Mouse (Mus musculus) lung, embryonic 15.5 days (tissue): ENCODE results near the gene Krtap26-1. TPM values are rescaled to one million over a fixed set of nuclear protein-coding genes. Genes with fewer than 3 reads are reported as not detected.
A peak's percentile ranks its signal among the peaks of the same experiment; 100 is the strongest.

Experiments
- ATAC-seq: fragments of 200-750 bp; cut with Nextera tagmentation; 2 replicates; pipeline ENCODE4 v1.8.0; 2017; ENCODE audit warnings: moderate number of reproducible peaks, borderline replicate concordance; ENCODE audit not compliant: low FRiP score, low TSS enrichment; ENCODE audit errors: extremely low read depth
- H3K27ac ChIP-seq: fragments of 300-500 bp; sonication (generic); 2 replicates; pipeline ENCODE4 v1.5.1; 2015; ENCODE audit warnings: moderate library complexity, mild to moderate bottlenecking, inconsistent platforms
- H3K27me3 ChIP-seq: fragments of 300-500 bp; sonication (generic); 2 replicates; pipeline ENCODE4 v1.6.1; 2015; ENCODE audit warnings: inconsistent platforms
- H3K36me3 ChIP-seq: fragments of 300-500 bp; sonication (generic); 2 replicates; pipeline ENCODE4 v1.6.1; 2015; ENCODE audit warnings: inconsistent platforms
- H3K4me1 ChIP-seq: fragments of 300-500 bp; sonication (generic); 2 replicates; pipeline ENCODE4 v1.6.1; 2015; ENCODE audit warnings: inconsistent platforms
- H3K4me2 ChIP-seq: fragments of 300-500 bp; sonication (generic); 2 replicates; pipeline ENCODE4 v1.6.1; 2015; ENCODE audit warnings: inconsistent platforms, mild to moderate bottlenecking, moderate library complexity
- H3K4me3 ChIP-seq: fragments of 300-500 bp; sonication (generic); 2 replicates; pipeline ENCODE4 v1.5.1; 2015; ENCODE audit warnings: mild to moderate bottlenecking, inconsistent platforms
- H3K9ac ChIP-seq: fragments of 300-500 bp; sonication (generic); 2 replicates; pipeline ENCODE4 v1.6.1; 2015; ENCODE audit warnings: inconsistent platforms
- H3K9me3 ChIP-seq: fragments of 300-500 bp; sonication (generic); 2 replicates; pipeline ENCODE4 v1.6.1; 2016; ENCODE audit warnings: inconsistent platforms
- WGBS: fragments of 180-500 bp; shearing (Covaris S2); methylation state at CpG from one replicate; pipeline ENCODE4 v1.1.7; 2015; 5-methylcytosine and 5-hydroxymethylcytosine counted together
- polyA plus RNA-seq: library from polyadenylated mRNA; unstranded; fragments of >200 nt; fragmentation: Nextera tagmentation; extraction: Ambion mirVana; gene quantifications from 2 replicates; pipeline ENCODE4 v1.2.1, GENCODE M21; 2015

Gene Krtap26-1
- not detected in 2 replicates for polyA plus RNA-seq

GRCm38 (mm10) chr16:88647358-88647846 lies at the start of gene Krtap26-1:
Gene Krtap26-1, minus strand, starts transcription at chr16:88647796.
- Histone ChIP-seq H3K36me3 (no peaks in the 10 kb centered on the region), H3K9me3 (no peaks in the 10 kb centered on the region), H3K27me3 (no peaks in the 10 kb centered on the region), H3K27ac (no peak within 1 kb of the TSS), H3K4me2 (no peak within 1 kb of the TSS), H3K4me1 (no peaks in the 10 kb centered on the region), H3K9ac (no peak within 1 kb of the TSS), H3K4me3 (no peak within 1 kb of the TSS)
- no peak for ATAC-seq
- 78% methylated on average over 10 of the region's 10 CpGs for WGBS

GRCm38 (mm10) chr16:88696256-88696655 lies 48.7 kb upstream of the Krtap26-1 start:
- WGBS, result 78% methylated on average over 4 of the region's 4 CpGs

GRCm38 (mm10) chr16:88681282-88681681 lies 33.7 kb upstream of the Krtap26-1 start:
- Histone ChIP-seq H3K4me3 (no peak overlapping the region), H3K36me3 (no peaks in the 10 kb centered on the region), H3K4me2 (no peak overlapping the region), H3K4me1 (no peaks in the 10 kb centered on the region), H3K9ac (no peak overlapping the region), H3K27me3 (no peaks in the 10 kb centered on the region), H3K27ac (no peak overlapping the region), H3K9me3 (no peaks in the 10 kb centered on the region)
- WGBS, result 60% methylated on average over 2 of the region's 2 CpGs
- no peak for ATAC-seq

More at GRCm38 (mm10) chr16:88696256-88696655, 48.7 kb upstream of the Krtap26-1 start:
- no peaks in the 10 kb centered on the region for H3K36me3 ChIP-seq
- H3K9me3 ChIP-seq, result no peaks in the 10 kb centered on the region
- H3K9ac ChIP-seq, result no peak overlapping the region
- ATAC-seq, result no peak
- no peak overlapping the region for H3K4me2 ChIP-seq
- H3K4me3 ChIP-seq, result no peak overlapping the region
- H3K4me1 ChIP-seq, result no peaks in the 10 kb centered on the region
- H3K27ac ChIP-seq, result no peak overlapping the region
- H3K27me3 ChIP-seq, result no peaks in the 10 kb centered on the region

GRCm38 (mm10) chr16:88679099-88679498 lies 31.5 kb upstream of the Krtap26-1 start:
- no peaks in the 10 kb centered on the region for H3K4me1 ChIP-seq
- H3K4me2 ChIP-seq, result no peak overlapping the region
- no peaks in the 10 kb centered on the region for H3K27me3 ChIP-seq
- no peak overlapping the region for H3K27ac ChIP-seq
- no peak overlapping the region for H3K4me3 ChIP-seq
- H3K9me3 ChIP-seq, result no peaks in the 10 kb centered on the region
- WGBS, result 81% methylated on average over 6 of the region's 6 CpGs
- no peaks in the 10 kb centered on the region for H3K36me3 ChIP-seq
- no peak overlapping the region for H3K9ac ChIP-seq
- ATAC-seq, result no peak

GRCm38 (mm10) chr16:88671571-88671970 lies 24.0 kb upstream of the Krtap26-1 start, which contains the start of gene Krtap27-1:
Gene Krtap27-1, minus strand, starts transcription at chr16:88671671.
- Histone ChIP-seq H3K9me3 (no peaks in the 10 kb centered on the region), H3K4me3 (no peak within 1 kb of the TSS), H3K27me3 (no peaks in the 10 kb centered on the region), H3K27ac (no peak within 1 kb of the TSS), H3K36me3 (no peaks in the 10 kb centered on the region), H3K4me2 (no peak within 1 kb of the TSS), H3K4me1 (no peaks in the 10 kb centered on the region), H3K9ac (no peak within 1 kb of the TSS)
- 85% methylated on average over 4 of the region's 4 CpGs for WGBS
- ATAC-seq, result no peak

- Histone ChIP-seq H3K27ac (no peak overlapping the region), H3K4me2 (no peak overlapping the region), H3K9me3 (no peaks in the 10 kb centered on the region), H3K9ac (no peak overlapping the region), H3K27me3 (no peaks in the 10 kb centered on the region), H3K36me3 (no peaks in the 10 kb centered on the region), H3K4me1 (0 out of 2 replicates have a peak, but pooled peaks cover 4% of the 10 kb centered on the region), H3K4me3 (no peak overlapping the region)
- peak; percentile 39 for ATAC-seq
- WGBS, result 32% methylated on average over 1 of the region's 1 CpGs
Measured at GRCm38 (mm10) chr16:88657426-88657825, 9.8 kb upstream of the Krtap26-1 start.

- Histone ChIP-seq H3K36me3 (no peaks in the 10 kb centered on the region), H3K4me1 (no peaks in the 10 kb centered on the region), H3K9me3 (no peaks in the 10 kb centered on the region), H3K4me3 (no peak overlapping the region), H3K9ac (no peak overlapping the region), H3K27ac (no peak overlapping the region), H3K4me2 (no peak overlapping the region), H3K27me3 (no peaks in the 10 kb centered on the region)
- no peak for ATAC-seq
- WGBS, result 36% methylated on average over 2 of the region's 2 CpGs
Measured at GRCm38 (mm10) chr16:88651952-88652351, 4.4 kb upstream of the Krtap26-1 start.

GRCm38 (mm10) chr16:88651082-88651481 lies 3.5 kb upstream of the Krtap26-1 start:
- no peaks in the 10 kb centered on the region for H3K36me3 ChIP-seq
- 45% methylated on average over 1 of the region's 1 CpGs for WGBS
- no peaks in the 10 kb centered on the region for H3K27me3 ChIP-seq
- no peak overlapping the region for H3K4me2 ChIP-seq
- no peaks in the 10 kb centered on the region for H3K4me1 ChIP-seq
- no peak overlapping the region for H3K9ac ChIP-seq
- H3K27ac ChIP-seq, result no peak overlapping the region
- no peak for ATAC-seq
- no peaks in the 10 kb centered on the region for H3K9me3 ChIP-seq
- no peak overlapping the region for H3K4me3 ChIP-seq

- Histone ChIP-seq H3K27me3 (no peaks in the 10 kb centered on the region), H3K36me3 (no peaks in the 10 kb centered on the region), H3K27ac (no peak overlapping the region), H3K4me2 (no peak overlapping the region), H3K4me3 (no peak overlapping the region), H3K9ac (no peak overlapping the region), H3K4me1 (no peaks in the 10 kb centered on the region), H3K9me3 (no peaks in the 10 kb centered on the region)
- 66% methylated on average over 8 of the region's 8 CpGs for WGBS
- ATAC-seq, result no peak
Measured at GRCm38 (mm10) chr16:88646366-88647111, 1.1 kb downstream of the Krtap26-1 start.

GRCm38 (mm10) chr16:88640053-88640452 lies 7.5 kb downstream of the Krtap26-1 start:
- no peaks in the 10 kb centered on the region for H3K4me1 ChIP-seq
- no peaks in the 10 kb centered on the region for H3K36me3 ChIP-seq
- no peak overlapping the region for H3K27ac ChIP-seq
- ATAC-seq, result no peak
- H3K9me3 ChIP-seq, result no peaks in the 10 kb centered on the region
- WGBS, result 75% methylated on average over 3 of the region's 3 CpGs
- no peak overlapping the region for H3K4me2 ChIP-seq
- no peak overlapping the region for H3K9ac ChIP-seq
- no peak overlapping the region for H3K4me3 ChIP-seq
- H3K27me3 ChIP-seq, result no peaks in the 10 kb centered on the region

- no peak for ATAC-seq
Measured at GRCm38 (mm10) chr16:88635142-88635541, 12.5 kb downstream of the Krtap26-1 start.

GRCm38 (mm10) chr16:88631474-88631873 lies 16.1 kb downstream of the Krtap26-1 start:
- 35% methylated on average over 4 of the region's 4 CpGs for WGBS
- H3K4me1 ChIP-seq, result no peaks in the 10 kb centered on the region
- no peak overlapping the region for H3K4me2 ChIP-seq
- H3K27ac ChIP-seq, result no peak overlapping the region
- H3K4me3 ChIP-seq, result no peak overlapping the region
- H3K9ac ChIP-seq, result no peak overlapping the region
- H3K27me3 ChIP-seq, result no peaks in the 10 kb centered on the region
- ATAC-seq, result no peak
- no peaks in the 10 kb centered on the region for H3K36me3 ChIP-seq
- H3K9me3 ChIP-seq, result no peaks in the 10 kb centered on the region

More at GRCm38 (mm10) chr16:88635142-88635541, 12.5 kb downstream of the Krtap26-1 start:
- no peaks in the 10 kb centered on the region for H3K9me3 ChIP-seq
- H3K4me3 ChIP-seq, result no peak overlapping the region
- no peaks in the 10 kb centered on the region for H3K27me3 ChIP-seq
- H3K36me3 ChIP-seq, result no peaks in the 10 kb centered on the region
- H3K4me2 ChIP-seq, result no peak overlapping the region
- WGBS, result 36% methylated on average over 4 of the region's 4 CpGs
- no peak overlapping the region for H3K27ac ChIP-seq
- no peaks in the 10 kb centered on the region for H3K4me1 ChIP-seq
- no peak overlapping the region for H3K9ac ChIP-seq
